Mouse (Mus musculus) embryonic stem cell, embryonic (primary cell): ENCODE measurements around the gene Insm2.

ENCODE experiments used
- CTCF ChIA-PET, 4 experiments: fragments of 300-600 bp in 2 of 4; fragments of 350-600 bp in 2 of 4; sonication (Branson Sonifier 250); formaldehyde crosslinking; loops; one replicate each; lab custom pipeline; 2022; ENCODE audit warnings: inconsistent platforms in 2 of 4; lab: Charles Lee
- POLR2A ChIA-PET, 4 experiments: fragments of 300-600 bp in 2 of 4; fragments of 350-600 bp in 2 of 4; sonication (Branson Sonifier 250); formaldehyde crosslinking; loops; one replicate each; lab custom pipeline; 2022; ENCODE audit warnings: antibody characterized with exemption in 4 of 4, inconsistent platforms in 1 of 4; lab: Charles Lee

Insm2 gene

DNA sequence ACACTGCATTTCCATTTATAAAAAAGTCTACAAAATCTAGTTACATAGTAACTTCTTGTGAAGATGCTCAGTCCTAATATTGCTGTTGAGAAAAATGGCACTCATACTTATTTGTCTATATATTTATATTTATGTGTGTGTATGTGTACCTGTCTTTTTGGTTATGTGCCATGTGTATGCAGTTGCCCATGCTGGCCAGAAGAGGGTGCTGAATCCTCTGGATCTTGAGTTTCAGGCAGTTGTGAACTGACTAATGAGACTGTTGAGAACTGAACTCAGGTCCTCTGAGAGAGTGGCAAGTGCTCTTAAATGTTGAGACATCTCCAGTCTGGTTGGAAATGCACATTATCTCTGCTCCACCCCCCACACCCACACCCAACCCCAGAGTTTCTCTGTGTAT lies 26.1 kb upstream of the Insm2 start:
- ChIA-PET POLR2A (interaction anchor here in 1 of 4 experiments (1.2 to 1.4 kb wide), 2 partner anchors 13 to 26 kb away, joined by 3 to 6 read pairs; partner anchors contain the start of gene Insm2), CTCF (interaction anchor here in 2 of 4 experiments (0.7 to 1.5 kb wide), 4 partner anchors 9 to 54 kb away, joined by 3 to 4 read pairs (median 3); partner anchors contain the start of gene Aldoart2 (in 1 of the 2))

GRCm38 (mm10) chr12:55573794-55574193 lies 25.4 kb upstream of the Insm2 start:
- ChIA-PET CTCF (interaction anchor here in 1 of 4 experiments (0.8 to 1.5 kb wide), 3 partner anchors 13 to 78 kb away, joined by 3 read pairs; no protein-coding TSS in a partner anchor), POLR2A (interaction anchor here in 1 of 4 experiments (1.4 kb wide), 1 partner anchor 13 kb away, joined by 3 read pairs; no protein-coding TSS in a partner anchor)

GRCm38 (mm10) chr12:55586936-55587335 lies 12.3 kb upstream of the Insm2 start:
- ChIA-PET POLR2A (interaction anchor here in 2 of 4 experiments (1.0 to 3.7 kb wide), 3 partner anchors 12 to 40 kb away, joined by 3 to 17 read pairs (median 9); partner anchors contain the start of gene Insm2 (in 2 of the 2)), CTCF (interaction anchor here in 2 of 4 experiments (0.5 to 1.1 kb wide), 3 partner anchors 12 to 115 kb away, joined by 3 to 6 read pairs (median 3); partner anchors contain the start of gene Insm2 (in 1 of the 2))

DNA sequence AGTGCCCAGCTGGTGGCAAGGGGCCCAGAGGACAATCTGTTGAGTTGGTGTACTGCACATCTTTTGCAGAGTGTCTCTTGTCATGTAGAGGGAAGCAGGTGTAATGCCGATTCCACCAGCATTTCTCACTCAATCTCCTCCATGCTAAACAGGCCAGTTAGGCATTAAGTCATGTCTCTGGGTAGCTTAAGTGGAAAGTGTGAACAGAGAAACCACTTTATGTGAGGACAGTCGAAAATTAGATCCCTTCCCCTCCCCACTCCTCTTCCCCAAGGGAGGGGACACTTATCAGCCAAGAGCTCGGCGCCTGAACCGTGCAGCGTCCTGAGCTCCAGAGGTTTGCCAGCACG lies 715 bp upstream of the Insm2 start:
- ChIA-PET CTCF (interaction anchor here in 2 of 4 experiments (0.5 to 1.2 kb wide), 6 partner anchors 12 to 218 kb away, joined by 3 to 4 read pairs (median 3); partner anchors contain the start of gene Aldoart2 (in 1 of the 2)), POLR2A (interaction anchor here (0.6 to 3.4 kb wide), 21 partner anchors 10 to 296 kb away, joined by 3 to 17 read pairs (median 5); partner anchors contain the start of genes Ppp2r3c (in 2 of the 4), Aldoart2 (in 1 of the 4), Brms1l (in 1 of the 4) and Nfkbia (in 1 of the 4))

DNA sequence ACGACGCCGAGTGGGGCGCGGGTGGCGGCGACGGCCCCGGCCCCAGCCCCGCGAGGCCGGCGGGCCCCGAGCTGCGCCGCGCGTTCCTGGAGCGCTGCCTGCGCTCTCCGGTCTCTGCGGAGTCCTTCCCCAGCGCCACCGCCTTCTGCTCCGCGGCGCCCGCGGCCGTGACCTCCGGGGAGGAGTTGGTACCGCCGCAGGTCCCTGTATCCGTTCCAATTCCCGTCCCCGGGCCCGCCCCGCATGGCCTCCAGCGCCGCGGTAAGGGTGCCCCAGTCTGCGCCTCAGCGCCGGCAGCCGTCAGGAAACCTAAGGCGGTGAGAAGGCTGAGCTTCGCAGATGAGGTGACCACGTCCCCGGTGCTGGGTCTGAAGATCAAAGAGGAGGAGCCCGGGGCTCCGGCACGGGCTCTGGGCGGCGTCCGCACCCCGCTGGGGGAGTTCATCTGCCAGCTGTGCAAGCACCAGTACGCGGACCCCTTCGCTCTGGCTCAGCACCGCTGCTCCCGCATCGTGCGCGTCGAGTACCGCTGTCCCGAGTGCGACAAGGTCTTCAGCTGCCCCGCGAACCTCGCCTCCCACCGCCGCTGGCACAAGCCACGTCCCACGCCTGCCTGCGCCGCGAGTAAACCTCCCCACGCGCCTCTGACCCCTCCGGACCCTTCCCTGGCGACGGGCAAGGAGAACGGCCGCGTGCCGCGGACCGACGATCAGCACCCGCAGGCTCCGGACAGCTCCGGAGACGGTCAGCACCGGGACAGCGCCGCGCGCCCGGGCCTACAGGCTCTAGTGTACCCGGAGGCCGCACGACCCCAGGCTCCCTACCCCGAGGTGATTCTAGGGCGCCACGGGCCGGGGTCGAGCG lies 644 bp downstream of the Insm2 start:
- POLR2A ChIA-PET = interaction anchor here in 3 of 4 experiments (0.6 to 3.4 kb wide), 14 partner anchors 9 to 615 kb away, joined by 3 to 17 read pairs (median 6); partner anchors contain the start of genes Brms1l (in 1 of the 3) and Ppp2r3c (in 1 of the 3)

GRCm38 (mm10) chr12:55600503-55600994 lies 1.3 kb downstream of the Insm2 start:
- ChIA-PET CTCF (interaction anchor here (0.5 to 1.2 kb wide), 4 partner anchors 36 to 215 kb away, joined by 3 to 5 read pairs (median 3); partner anchors contain the start of gene Aldoart2 (in 1 of the 4)), POLR2A (interaction anchor here in 2 of 4 experiments (0.9 to 2.2 kb wide), 6 partner anchors 15 to 164 kb away, joined by 3 to 8 read pairs (median 3); no protein-coding TSS in a partner anchor)

More for the DNA sequence above, 644 bp downstream of the Insm2 start:
- CTCF ChIA-PET = interaction anchor here in 3 of 4 experiments (0.5 to 1.2 kb wide), 3 partner anchors 35 to 286 kb away, joined by 3 to 5 read pairs (median 3); partner anchors contain the start of gene Aldoart2 (in 1 of the 3)

DNA sequence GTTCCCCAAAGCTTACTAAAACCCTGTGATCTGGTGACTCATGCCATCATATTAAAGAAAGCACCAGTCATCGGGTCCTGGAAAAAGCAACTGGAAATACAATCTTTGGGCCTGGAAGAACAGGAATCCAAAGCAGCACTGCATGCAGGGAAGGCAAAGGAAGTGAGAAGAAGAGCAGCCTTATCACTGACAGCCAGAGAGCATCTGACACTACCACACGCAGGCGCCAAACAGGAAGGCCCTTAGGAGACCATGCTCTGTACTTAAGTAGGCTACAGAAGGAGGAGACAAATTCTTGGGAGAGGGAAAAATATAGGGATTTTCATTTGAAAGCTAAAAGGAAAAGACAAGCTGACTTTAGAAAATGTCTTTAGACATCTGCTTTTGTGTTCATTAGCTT lies 5.2 kb downstream of the Insm2 start:
- POLR2A ChIA-PET = interaction anchor here in 2 of 4 experiments (0.9 kb wide), 2 partner anchors 28 to 1328 kb away, joined by 3 to 4 read pairs; no protein-coding TSS in a partner anchor
- CTCF ChIA-PET = no interaction called here

DNA sequence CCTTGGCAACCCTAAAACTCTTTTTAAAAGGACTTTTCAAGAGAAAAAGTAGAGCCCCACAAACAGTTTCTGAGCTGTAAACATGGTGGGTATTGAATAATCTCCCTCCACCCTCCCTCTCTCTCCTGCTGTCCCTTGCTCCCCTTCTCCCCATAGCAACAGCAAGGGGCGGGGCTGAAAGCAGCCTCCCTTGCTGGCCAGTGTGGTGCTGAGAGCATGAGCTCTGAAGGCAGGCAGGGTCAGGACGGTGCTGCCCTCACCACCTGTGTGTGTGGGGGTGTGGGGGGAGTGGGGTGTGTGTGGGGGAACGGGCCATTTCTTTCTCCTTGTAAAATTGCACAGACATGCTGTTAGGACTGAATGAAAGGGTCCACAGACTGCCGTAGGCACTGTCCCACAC lies 8.7 kb downstream of the Insm2 start:
- CTCF ChIA-PET = no interaction called here
- POLR2A ChIA-PET = interaction anchor here in 1 of 4 experiments (1.0 kb wide), 1 partner anchor 15 kb away, joined by 3 read pairs; no protein-coding TSS in a partner anchor

DNA sequence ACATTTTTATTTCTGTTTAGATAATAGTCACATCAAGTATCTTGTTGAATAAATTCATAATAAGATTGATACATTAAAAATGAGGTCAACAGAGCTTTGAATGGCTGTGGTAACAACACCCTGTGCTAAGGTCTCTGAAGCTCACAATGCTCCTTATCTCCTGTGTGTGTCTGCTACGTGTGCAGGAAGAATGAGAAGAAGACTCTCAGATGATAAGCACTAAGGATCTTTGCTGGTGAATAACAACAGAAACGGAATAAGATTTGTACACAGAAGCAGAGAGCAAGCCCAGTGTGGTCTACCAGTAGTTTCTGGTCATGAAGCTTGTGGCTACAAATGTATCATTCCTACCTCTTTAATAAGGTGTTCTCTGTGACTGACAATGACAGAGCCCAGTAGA lies 11.6 kb downstream of the Insm2 start:
- POLR2A ChIA-PET = no interaction called here

DNA sequence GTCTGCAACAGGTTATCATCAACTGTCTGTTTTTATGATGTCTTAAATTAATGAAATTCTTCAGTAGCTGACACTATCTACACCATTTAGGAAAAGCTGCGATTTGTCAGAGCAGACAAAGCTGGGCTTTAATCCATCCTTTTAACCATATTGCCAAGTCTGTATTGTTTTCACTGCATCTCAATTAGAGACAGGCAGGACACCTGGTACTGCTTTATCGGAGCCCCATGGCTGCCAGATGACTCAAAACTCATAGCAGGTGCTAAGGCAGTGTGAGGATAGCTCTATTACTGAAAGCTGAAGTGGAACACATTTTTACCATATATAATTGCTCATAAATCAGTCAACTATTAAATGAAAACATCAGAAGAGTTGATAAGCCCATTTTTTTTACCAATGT lies 21.1 kb downstream of the Insm2 start:
- CTCF ChIA-PET = no interaction called here
- POLR2A ChIA-PET = no interaction called here

More for the DNA sequence above, 11.6 kb downstream of the Insm2 start:
- CTCF ChIA-PET = no interaction called here

DNA sequence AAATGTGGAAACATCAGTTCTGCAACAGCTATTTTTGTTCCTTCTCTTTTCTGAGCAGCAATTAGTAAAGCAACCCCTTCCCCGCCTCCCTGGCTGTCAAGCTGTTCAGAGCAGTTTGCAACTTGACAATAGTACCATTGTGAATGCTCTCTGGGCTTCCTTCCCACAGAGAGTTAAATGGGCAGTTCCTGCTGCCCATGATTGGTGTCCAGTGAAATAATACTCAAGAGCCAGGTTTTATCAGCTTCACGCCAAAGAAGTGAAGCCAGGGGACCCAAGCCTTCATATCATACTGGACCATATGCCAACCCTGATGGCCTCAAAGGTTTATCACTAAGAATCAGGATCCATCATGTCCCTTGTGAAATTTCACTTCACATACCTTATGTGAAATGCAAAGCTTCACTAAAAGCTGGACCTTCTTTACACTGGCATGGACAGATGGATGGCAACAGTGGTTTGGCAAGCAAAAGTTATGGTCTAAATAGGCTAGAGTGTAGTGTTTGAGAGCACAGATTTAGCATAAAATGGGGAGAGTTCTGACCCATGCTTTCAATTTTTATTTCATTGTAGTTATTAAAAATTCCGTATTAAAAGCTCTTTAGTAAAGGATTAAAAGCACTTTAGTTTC lies 23.5 kb downstream of the Insm2 start:
- CTCF ChIA-PET = interaction anchor here in 1 of 4 experiments (1.1 kb wide), 1 partner anchor 105 kb away, joined by 3 read pairs; no protein-coding TSS in a partner anchor
- POLR2A ChIA-PET = interaction anchor here in 1 of 4 experiments (1.0 kb wide), 1 partner anchor 10 kb away, joined by 3 read pairs; no protein-coding TSS in a partner anchor

- ChIA-PET POLR2A (no interaction called here), CTCF (interaction anchor here in 1 of 4 experiments (1.1 kb wide), 1 partner anchor 105 kb away, joined by 3 read pairs; no protein-coding TSS in a partner anchor)
These were observed 24.0 kb downstream of the Insm2 start for GRCm38 (mm10) chr12:55623254-55623653.

DNA sequence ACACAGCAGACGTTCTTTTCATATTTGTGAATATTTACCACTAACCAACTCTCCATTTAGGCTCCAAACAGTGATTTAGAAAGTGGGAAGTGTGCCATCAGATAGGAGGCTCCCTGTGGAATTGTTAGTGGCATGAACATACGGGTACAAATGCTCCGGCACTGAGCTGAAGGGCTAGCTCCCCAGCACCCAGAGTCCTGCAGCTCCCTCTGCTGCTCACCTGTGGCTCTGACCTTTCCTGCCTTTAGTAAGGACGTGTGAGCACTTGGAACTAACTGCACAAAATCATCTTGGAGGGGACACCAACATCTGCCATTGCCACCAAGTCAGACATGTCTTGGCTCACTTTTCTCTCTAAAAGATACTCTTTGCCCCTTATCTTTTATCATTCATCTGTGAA lies 27.5 kb downstream of the Insm2 start:
- ChIA-PET CTCF (interaction anchor here in 3 of 4 experiments (0.5 to 2.3 kb wide), 18 partner anchors 28 to 313 kb away, joined by 3 to 11 read pairs (median 4); partner anchors contain the start of genes Aldoart2 (in 1 of the 3) and Brms1l (in 1 of the 3)), POLR2A (interaction anchor here (0.5 to 2.0 kb wide), 12 partner anchors 13 to 1391 kb away, joined by 3 to 10 read pairs (median 4); partner anchors contain the start of genes Brms1l (in 2 of the 4), Insm2 (in 2 of the 4) and Ralgapa1 (in 1 of the 4))

DNA sequence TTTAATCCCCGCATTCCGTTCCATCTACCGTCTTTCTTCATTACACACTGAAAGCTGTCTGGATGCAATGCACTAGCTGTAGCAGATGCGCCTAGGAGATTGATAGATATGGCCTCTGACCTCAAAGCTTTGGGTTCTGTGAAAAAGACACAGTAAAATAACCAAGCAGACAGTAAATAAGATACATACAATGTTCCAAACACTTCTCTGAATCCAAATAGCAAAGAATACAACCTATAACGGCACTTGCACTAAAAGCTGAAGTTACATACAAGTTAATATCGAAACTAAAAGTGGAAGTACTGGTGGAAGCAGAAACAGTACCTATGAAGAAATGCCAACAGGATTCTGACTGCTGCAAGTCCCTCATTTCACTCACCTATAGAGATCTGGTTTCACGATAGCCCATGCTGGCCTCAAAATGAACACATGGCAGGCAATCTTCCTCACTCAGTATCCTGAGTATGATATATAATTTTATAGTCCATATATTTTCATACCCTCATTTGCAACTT lies 48.8 kb downstream of the Insm2 start:
- POLR2A ChIA-PET = interaction anchor here in 1 of 4 experiments (1.4 to 1.5 kb wide), 2 partner anchors 17 to 48 kb away, joined by 3 to 6 read pairs; no protein-coding TSS in a partner anchor
- CTCF ChIA-PET = no interaction called here
